Comparison of ENCODE assay signal across 8 mouse cellular contexts in the genomic region with DNA sequence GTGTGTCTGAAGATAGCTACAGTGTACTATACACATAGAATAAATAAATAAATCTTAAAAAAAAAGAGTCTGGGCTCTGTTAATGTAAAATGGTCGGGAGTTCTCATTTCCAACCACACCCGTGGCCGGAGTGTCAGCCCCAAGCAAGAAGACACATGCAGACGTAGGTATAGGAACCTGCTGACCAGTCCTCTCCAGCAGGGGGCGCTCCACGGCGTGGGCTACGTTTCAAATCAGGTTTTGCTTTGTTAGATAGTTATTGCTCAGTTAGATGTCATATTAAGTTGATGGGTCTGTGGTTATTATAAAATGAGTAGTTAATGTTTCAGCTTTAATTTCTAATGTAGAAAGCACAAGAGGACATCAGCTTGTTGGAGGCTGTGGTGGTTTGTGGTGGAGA. TPM values are rescaled to one million over a fixed set of nuclear protein-coding genes. Genes with fewer than 3 reads are reported as not detected.
DNase-seq lines count a peak whose midpoint lies in the region; ATAC-seq lines count a peak whose summit lies in the region.

No protein-coding gene starts in this region.

- no peak overlapping the region for H3K4me3 ChIP-seq in midbrain, embryonic 14.5 days (replicated peaks; ENCODE audit: low read depth, low read length)
- no peak overlapping the region for H3K4me3 ChIP-seq in midbrain, embryonic 13.5 days (replicated peaks)

- no peak overlapping the region for H3K4me2 ChIP-seq in midbrain, embryonic 14.5 days (ENCODE audit: low read length)
- H3K4me2 ChIP-seq in midbrain, embryonic 13.5 days (replicated peaks): no peak overlapping the region

- WGBS in midbrain, embryonic 14.5 days: 31% methylated on average over 8 of the region's 8 CpGs
- 29% methylated on average over 8 of the region's 8 CpGs for whole genome bisulfite sequencing in midbrain, embryonic 13.5 days

- DNase-seq in gastrocnemius, adult 18-20 months (ENCODE audit: low spot score): peak; percentile 18
- DNase-seq in gastrocnemius, adult 8-10 months (ENCODE audit: low spot score in 2 of 2): no peak
- peak; percentile 57 for DNase-seq in midbrain, embryonic 14.5 days
- DNase-seq in ZHBTc4 (ENCODE audit: low read depth, low spot score): peak; percentile 84
- peak; percentile 74 for DNase-seq in induced T-regulatory cell, adult 2 months (ENCODE audit: low read depth)
- DNase-seq in retina, embryonic 14.5 days (ENCODE audit: low spot score): peak; percentile 67
- no peak for DNase-seq in layer of hippocampus, adult 9-11 months

- no peaks in the 10 kb centered on the region for H3K36me3 ChIP-seq in midbrain, embryonic 14.5 days (ENCODE audit: control insufficient read depth, insufficient read depth, low read length)
- peaks cover 12% of the 10 kb centered on the region for H3K36me3 ChIP-seq in midbrain, embryonic 13.5 days

- no peaks in the 10 kb centered on the region for H3K27me3 ChIP-seq in midbrain, embryonic 14.5 days (ENCODE audit: control insufficient read depth, insufficient read depth, low read length)
- 0 out of 2 replicates have a peak, but pooled peaks cover 4% of the 10 kb centered on the region for H3K27me3 ChIP-seq in midbrain, embryonic 13.5 days

- ATAC-seq in midbrain, embryonic 14.5 days (ENCODE audit: low FRiP score, low TSS enrichment): no peak
- no peak for ATAC-seq in midbrain, embryonic 13.5 days

- no peak overlapping the region for H3K27ac ChIP-seq in midbrain, embryonic 14.5 days (replicated peaks; ENCODE audit: low read depth, low read length)
- no peak overlapping the region for H3K27ac ChIP-seq in midbrain, embryonic 13.5 days

- no peak overlapping the region for H3K9ac ChIP-seq in midbrain, embryonic 14.5 days (replicated peaks; ENCODE audit: low read length)
- H3K9ac ChIP-seq in midbrain, embryonic 13.5 days (replicated peaks): no peak overlapping the region

- H3K4me1 ChIP-seq in midbrain, embryonic 14.5 days (ENCODE audit: control insufficient read depth, insufficient read depth, low read length): no peaks in the 10 kb centered on the region; the same call in 1 of the 2 replicates
- peaks cover 21% of the 10 kb centered on the region for H3K4me1 ChIP-seq in midbrain, embryonic 13.5 days (replicated peaks)

- no peaks in the 10 kb centered on the region for H3K9me3 ChIP-seq in midbrain, embryonic 14.5 days (ENCODE audit: control insufficient read depth, low read length)
- H3K9me3 ChIP-seq in midbrain, embryonic 13.5 days: no peaks in the 10 kb centered on the region

RNA-seq across cellular contexts. Expression of gene Zfp64, which starts 52.8 kb away (rescaled TPM):
- 1 to 10 TPM; 7.4 to 7.6 TPM for total RNA-seq in gastrocnemius, adult 18-20 months (2021)
- total RNA-seq in gastrocnemius, adult 8-10 months (2022): 10 to 100 TPM in 1 of 4 experiments, 1 to 10 TPM in 3; 6.8 to 10.1 (median 7.4) TPM
- 43.3 and 45.9 TPM in 2 replicates for polyA plus RNA-seq in midbrain, embryonic 14.5 days (2014; fragmentation: Nextera tagmentation; extraction: Ambion mirVana)
- 41.6 and 42.0 TPM in 2 replicates for polyA plus RNA-seq in midbrain, embryonic 13.5 days (2015; fragmentation: Nextera tagmentation; extraction: Ambion mirVana)

Comparison
In these comparisons a context has a peak if more than half of its experiments do, and no peak if none do; other contexts are left out.
1. DNase-seq: peak in gastrocnemius, adult 18-20 months (single experiment), midbrain, embryonic 14.5 days (single experiment), ZHBTc4 (single experiment), induced T-regulatory cell, adult 2 months (single experiment) and retina, embryonic 14.5 days (single experiment); none in gastrocnemius, adult 8-10 months (0 of 2) and layer of hippocampus, adult 9-11 months (single experiment).